Mouse (Mus musculus): ENCODE results near the gene Dcaf17.

Dcaf17 gene

DNA sequence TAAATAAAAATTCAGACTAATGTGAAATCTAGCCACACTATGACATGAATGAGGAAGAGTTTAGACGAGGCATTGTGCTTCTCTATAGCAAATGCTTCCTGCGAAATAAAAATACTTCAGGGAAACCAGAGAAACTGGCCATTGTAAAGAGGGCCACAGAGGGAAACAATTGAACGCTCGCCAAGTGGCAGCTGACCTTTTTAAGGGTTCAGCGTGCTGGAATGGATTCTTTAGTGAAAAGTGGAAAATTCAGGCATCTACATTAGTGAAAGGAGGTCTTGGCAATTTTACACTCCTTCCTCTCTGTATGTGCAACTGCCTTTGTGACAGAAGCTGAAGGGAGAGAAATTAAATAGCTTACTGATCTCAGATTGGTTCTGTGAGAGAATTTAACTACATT, 66.3 kb downstream of the Dcaf17 start:
- no peak for DNase-seq (ENCODE audit: low spot score in 2 of 2)

GRCm38 (mm10) chr2:71122268-71123029, 67.3 kb downstream of the Dcaf17 start:
- no peak for DNase-seq (ENCODE audit: low spot score in 2 of 2)

DNA sequence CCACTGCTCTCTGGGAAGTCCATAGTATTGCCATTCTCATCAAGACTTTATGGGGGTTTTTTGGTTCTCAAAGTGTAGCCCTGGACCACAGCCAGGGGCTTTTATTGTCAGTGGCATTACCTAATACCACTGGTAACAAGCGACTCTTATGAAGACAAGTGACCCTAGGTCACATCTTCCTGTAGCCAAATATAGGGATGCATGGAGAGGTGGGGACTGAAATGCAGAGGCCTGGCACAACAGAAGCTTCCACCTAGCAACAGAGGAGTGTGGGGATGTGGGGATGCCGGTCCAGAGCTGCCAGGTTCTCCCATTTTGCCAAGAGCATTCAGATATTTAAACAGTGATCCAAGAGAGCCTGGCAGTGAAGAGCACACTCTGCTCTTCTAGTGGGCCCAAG, 68.5 kb downstream of the Dcaf17 start:
- no peak for DNase-seq (ENCODE audit: low spot score in 2 of 2)

- DNase-seq (ENCODE audit: low spot score in 2 of 2), result no peak
Measured at GRCm38 (mm10) chr2:71127779-71128534, 72.8 kb downstream of the Dcaf17 start.

GRCm38 (mm10) chr2:71130366-71130765, 75.2 kb downstream of the Dcaf17 start:
- DNase-seq (ENCODE audit: low spot score in 2 of 2), result no peak

DNA sequence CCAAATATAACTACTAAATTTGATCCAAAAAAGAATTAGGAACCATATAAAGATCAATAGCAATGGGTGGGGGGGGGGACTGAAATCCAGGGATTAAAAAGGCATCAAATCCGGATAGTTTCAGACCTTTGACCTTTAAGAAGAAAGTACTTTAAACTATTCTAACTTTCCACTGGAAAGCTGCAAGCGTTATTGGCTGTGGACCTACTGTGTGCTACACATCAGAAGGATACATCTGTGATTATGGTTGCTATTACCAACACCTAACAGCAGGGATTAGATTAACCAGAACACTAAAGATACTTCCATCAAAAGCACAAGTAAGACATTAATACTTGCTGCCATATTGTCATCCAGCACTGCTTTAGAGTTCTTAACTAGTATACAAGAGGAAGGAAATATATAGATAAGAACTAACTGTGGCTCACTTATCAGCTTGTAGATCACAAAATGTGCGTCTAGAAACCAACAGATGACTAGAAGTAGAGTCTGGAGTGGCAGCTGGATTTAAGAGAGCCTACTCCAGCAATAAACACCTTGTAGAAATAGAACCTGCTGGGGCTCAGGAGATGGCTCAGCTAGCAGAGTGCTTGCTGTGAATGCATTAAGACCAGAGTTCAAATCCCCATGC, 76.9 kb downstream of the Dcaf17 start:
- DNase-seq (ENCODE audit: low spot score in 2 of 2), result no peak

GRCm38 (mm10) chr2:71134041-71134505, 78.9 kb downstream of the Dcaf17 start:
- DNase-seq (ENCODE audit: low spot score in 2 of 2), result no peak

- DNase-seq (ENCODE audit: low spot score in 2 of 2), result no peak
Measured at GRCm38 (mm10) chr2:71134836-71135235, 79.7 kb downstream of the Dcaf17 start.

DNA sequence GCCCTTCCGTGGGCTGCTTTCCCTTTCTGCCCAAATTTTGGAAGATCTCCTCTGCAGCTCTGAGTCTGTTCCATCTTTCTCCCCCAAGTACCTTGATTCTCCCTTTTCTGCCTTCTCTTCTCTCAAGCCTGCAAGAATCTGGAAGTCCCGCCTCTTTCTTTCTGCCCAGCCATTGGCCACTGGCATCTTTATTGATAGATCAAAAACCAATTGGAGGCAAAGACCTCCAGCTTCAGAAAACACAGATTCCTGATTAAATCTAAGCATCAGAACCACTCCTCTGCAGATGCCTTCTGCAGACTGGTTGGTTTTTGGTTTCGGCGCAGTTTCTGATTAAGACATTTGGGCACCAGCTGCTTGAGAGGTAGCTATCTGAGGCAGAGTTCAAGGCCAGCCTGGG, 85.5 kb downstream of the Dcaf17 start:
- no peak for DNase-seq (ENCODE audit: low spot score in 2 of 2)

DNA sequence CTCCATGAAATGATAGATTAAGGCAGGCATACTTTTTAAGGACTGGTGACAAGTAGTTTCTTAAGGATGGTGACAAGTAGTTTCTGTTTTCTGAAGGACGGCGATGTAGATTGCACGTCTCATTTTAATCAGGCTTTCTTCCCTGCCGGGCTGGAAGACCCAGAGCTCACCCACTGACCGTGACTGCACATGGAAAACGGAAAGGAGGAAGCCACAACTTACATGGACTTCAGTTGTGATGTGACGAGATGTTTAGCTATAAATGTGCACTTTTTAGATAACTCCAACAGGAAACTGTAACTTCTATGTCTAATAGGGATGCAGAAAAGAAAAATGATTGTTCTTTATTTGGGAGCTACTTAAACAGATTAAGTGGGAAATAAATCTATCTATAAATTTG, 87.3 kb downstream of the Dcaf17 start:
- no peak for DNase-seq (ENCODE audit: low spot score in 2 of 2)

GRCm38 (mm10) chr2:71145853-71146252, 90.7 kb downstream of the Dcaf17 start:
- DNase-seq (ENCODE audit: low spot score in 2 of 2), result no peak

GRCm38 (mm10) chr2:71146266-71146665, 91.1 kb downstream of the Dcaf17 start:
- no peak for DNase-seq (ENCODE audit: low spot score in 2 of 2)

DNA sequence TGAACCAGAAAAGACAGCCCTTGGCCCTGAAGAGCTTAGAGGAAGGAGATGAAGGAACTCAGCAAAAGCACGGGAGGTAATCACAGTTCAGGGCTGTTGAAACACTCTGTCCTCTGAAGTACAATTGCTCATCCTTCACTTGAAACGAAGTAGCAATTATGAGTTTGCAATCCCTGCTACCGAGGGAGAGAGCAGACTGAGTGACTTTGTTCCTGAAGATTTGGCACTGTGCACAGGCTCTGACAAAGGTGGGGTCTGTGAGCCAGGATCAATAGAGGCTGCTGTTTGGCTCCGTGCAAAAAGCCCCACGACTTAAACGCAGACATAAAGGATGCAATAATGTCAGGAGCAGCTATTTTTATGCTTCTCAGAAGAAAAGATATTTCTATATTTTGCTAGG, 92.7 kb downstream of the Dcaf17 start:
- DNase-seq (ENCODE audit: low spot score in 2 of 2), result no peak

Data from spleen, postnatal 4 days (tissue).